Mouse (Mus musculus) cerebellum, postnatal 10 days (tissue): Measurements from ENCODE around the gene Iah1.

ENCODE experiments used
- DNase-seq, 2 experiments: peaks; one replicate each; pipeline ENCODE4 v3.0.0; 2021; ENCODE audit warnings: mixed read lengths in 2 of 2

The Iah1 gene

DNA sequence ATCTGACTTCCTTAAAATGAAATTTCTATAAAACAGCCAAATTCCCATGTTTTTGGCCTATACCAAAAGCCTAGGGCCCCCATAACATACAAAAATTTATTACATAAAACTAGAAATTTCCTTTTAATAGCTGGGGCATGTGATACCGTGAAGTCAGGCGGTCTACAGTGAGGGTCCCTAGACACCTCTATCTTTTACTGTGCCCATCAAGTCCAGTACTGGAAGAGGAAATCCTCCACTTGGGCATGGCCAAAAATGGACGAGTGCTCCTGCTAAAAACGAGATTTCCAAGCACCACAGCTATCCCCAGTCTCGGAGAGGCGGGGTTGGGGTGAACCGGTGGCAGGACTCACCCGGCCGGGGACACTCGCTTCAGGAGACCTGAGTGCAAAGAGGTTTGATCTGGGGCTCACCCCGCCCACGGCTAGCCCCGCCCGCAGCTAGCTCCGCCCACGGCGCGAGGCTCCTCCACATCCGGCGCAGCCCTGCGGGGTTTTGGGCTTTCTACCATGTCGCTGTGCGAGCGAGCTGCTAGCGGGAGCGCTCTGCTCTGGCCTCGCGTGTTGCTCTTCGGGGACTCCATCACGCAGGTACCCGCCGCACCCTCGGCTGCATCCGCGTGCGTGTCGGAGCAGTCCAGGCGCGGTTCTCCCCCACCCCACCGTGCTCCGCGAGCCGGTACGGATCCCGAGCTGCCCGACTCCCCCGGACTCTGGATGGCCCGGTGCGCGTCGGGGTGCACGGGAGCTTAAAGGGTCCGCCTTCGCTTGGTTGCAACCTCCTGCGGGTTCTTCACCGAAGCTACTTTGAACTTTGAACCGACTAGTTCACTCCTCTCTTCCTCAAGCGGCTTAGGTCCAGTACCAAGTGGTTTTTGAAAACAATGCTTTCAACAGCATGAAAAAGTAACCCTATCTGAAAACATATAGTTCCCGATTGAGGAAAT is at the start of gene Iah1:
Gene Iah1, plus strand, starts transcription at position 467 of the 946 bp plus-strand sequence.
- peak; percentile 87 to 93 for DNase-seq

DNA sequence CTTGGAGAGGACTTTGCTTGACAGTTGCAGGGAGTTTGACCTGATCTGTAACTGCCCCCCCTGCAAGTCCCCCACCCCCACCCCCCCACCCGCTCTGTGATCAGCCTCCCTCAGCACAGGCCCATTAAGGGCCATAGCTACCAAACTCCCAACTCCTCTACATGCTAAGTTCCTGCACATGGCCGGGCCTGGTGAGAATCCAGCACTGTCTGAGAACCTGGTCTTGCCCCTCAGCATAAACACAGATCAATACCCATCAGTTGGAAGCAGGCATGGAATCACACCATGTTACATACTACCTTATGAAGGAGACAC is 49.4 kb upstream of the Iah1 start:
- DNase-seq: no peak

DNA sequence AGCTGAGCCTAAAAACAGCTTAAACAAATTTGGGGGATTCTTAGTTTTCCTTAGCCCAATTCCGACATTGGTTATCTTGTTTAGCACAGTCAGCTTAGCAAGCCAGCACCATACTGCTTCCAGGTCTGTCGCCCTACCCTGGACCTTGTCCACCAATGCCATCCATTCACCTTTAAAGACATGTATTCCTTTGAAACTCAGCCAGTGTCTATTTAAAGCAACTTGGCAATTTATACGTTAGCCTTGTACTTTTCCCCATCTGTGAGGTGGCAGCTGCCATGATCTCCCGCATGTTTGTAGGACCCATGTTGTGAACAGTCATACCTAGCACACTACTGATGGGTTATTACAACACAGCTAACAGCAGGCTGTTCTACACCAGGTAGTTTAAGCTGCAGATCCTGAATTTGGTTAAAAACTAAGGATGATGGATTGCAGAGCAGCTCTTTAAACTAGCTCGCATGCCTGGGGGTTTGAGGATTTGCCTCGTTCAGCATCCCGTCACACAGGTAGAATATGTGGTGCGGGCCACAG is 48.0 kb upstream of the Iah1 start:
- DNase-seq: peak; percentile 34 to 38

DNA sequence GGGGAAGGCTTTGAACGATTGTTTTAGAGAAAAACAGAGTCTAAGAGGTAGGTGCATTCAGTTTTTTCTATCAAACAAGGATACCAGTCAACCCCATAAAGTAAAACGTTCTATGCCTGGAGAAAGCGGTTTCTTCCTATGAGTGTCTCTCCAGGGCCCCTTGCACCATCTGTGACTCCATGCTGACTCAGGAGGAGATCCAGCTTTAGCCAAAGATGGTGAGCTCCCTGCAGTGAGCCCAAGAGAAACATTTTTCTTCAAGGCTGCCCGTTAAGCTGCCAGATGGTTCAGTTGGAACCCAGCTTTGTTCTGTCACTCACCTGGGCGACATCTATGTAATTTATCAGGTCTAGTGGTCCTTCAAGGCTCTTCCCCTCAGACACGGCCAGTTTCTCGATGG is 41.7 kb upstream of the Iah1 start:
- DNase-seq: peak; percentile 62 to 78

DNA sequence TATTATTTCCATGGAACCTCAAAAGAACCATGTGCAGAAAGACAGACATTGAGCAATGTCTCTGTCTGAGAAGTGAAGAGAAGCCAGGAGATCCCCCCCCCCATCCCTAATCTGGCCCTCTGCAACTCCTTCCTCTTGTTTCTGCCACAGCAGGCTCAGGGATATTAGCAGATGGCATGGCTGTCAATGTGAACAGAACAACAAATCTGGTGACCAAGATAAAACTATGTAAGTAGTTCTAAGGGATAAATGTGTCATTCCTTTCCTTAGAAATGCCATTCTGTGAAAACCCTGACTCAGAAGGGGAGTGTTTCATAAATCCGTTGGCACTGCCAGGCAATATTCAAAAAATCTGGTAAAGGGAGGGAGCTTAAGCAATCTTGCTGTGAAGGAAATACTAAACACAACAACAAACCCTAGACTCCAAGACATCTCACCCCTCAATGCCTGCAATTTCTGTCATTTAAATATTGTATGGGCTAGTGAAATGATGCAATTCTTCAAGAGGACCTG is 38.8 kb upstream of the Iah1 start:
- no peak for DNase-seq

DNA sequence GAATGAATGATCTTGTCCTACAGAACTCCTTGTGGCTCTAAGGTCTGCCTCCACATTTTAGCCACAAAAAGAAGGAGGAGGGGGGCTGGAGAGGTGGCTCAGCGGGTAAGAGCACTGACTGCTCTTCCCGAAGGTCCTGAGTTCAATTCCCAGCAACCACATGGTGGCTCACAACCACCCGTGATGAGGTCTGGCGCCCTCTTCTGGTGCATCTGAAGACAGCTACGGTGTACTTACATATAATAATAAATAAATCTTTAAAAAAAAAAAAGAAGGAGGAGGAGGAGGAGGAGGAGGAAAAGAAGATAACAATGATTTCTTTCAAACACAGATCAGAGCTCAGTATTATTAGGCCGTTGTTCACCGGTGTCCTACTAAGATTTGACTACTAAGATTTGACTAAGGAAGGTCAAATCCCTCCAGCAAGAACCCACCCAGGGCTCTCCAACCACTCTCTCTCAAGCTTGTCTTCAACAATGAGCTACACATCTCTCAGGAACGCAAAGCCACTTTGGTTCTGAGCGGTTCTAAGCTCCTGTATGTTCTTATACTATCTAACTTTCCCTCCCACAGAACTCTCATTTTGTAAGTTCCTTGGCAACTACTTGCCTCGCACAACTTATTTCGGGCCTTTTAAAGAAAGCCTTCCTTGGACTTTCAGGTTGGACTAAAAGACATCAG is 31.3 kb upstream of the Iah1 start, which contains the start of gene Cpsf3:
Gene Cpsf3, plus strand, starts transcription at position 631 of the 681 bp plus-strand sequence.
- no peak for DNase-seq

DNA sequence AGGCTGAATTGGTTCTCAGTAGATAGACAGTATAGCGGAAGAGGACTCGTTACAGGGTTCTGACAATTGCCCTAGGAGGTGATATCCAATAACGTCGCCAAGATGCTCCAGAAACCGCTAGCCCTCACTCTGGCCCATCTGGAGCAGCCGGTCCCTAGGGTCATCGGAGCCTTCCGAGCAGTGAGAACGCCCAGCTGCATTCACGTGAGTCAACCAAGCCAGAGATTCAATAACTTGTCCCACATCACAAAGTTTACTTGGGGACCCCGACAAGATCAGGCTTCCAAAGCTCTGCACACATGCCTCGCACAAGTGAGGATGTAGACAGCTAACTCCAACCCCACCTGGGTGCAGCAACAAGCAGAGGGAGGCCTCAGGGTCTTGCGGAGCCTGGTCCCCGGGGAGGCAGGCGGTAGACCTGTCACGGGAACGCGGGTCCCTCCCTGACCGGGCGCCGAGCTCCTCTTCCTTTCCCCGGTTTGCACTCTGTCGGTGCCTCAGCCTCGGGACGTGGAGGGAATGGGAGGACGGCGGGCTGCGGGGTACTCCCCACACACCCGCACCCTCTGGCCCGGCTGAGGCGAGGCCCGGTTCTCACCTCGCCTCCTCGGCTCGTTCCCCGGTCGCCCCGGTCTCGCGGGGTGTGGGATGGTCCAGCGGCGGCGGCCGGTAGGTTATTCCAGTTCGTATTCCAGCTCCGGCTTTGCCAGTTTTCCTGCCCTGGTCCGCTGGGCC is 30.5 kb upstream of the Iah1 start:
- peak in 1 of 2 experiments; percentile 55 for DNase-seq

DNA sequence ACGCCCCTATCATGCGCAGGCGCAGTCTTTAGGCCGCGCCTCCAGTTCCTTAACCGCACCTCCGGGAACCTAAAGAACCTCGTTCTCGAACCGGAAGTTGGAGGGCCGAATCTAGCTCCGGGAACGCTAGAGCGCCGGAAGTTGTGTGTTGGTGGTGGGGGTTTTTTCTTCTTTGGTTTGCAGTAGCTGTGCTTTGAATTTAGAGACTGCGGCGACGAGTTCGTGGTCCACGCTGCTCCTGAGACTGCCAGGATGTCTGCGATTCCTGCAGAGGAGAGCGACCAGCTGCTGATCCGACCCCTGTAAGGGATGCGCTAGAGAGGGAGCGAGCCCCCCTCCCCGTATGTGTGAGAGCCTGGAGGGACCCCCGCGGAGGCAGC is 30.0 kb upstream of the Iah1 start, which contains the start of gene Itgb1bp1:
Gene Itgb1bp1, minus strand, starts transcription at position 42 of the 380 bp plus-strand sequence.
- DNase-seq: peak; percentile 99 to 100

DNA sequence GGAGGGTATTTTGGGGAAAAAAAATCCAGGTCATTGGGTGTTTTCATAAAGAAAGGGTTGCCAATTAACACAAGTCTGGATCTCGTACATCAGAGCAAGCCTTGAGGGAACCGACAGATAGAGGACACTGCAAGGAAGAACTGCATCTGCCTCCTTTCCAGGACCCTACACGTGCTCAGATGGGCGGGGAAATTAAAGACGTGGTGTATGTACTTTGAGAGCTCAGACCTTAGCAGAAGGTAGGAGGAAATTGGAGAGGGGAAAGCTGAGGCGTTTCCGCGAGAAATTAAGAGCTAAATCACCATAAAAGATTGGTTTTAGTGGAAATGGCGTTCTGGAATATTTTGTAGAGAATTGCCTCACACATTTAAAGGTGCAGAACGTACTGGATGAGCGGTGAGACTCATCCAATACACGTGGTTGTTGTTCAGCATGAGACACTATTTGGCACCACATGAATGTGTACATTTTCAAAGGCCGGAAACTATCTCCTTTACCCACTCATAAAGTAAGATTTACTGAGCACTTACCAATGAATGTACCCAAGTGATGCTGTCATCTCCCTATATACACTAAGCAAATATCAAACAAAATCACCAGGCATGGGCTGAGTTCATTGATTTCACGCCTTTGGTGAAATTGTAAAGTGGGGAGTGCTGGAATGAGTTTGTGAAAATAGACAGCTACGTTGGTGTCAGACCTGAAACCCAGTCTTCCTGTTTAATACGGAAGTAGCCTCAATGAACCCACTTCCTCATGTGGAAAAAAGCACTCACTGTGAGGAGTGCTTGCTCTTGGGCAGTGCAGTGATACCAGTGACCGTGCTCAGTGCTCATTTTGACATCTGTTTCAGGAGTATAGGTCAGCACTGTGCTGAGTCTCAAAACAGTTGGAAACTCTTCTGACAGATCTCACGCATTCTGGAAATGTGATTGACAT is 29.2 kb upstream of the Iah1 start:
- DNase-seq: peak in 1 of 2 experiments; percentile 28

DNA sequence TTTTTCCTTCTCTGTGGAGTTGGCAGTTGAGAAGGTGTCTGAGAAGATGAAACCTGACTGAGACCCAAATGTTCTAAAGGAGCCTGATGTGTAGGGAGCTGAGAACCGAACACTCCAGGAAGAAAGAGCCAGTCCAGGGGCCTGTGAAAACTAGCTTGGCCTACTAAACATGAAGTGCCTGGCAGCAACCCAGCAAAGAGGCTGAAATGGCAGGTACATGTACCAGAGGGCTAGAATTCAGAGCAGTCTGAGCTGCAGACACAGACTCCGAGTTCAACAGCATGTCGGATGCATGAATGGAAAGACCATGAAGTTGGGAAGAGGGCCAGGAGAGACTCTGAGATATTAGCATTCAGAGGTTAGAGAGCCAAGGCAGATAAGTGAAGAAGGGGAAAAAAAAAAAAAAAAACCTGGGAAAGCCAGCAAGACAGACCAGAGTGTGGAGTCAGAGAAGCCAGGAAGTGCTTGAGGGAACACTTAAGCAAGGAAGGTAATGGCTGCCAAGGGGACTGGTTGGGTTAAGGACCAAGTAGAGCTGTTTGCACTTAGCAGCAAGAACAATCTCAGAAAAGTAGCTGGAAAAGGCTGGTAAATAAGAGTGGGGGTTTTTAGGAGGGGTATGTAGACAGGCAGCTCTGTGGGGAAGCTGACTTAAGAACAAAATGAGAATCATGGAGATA is 27.3 kb upstream of the Iah1 start:
- DNase-seq: no peak

DNA sequence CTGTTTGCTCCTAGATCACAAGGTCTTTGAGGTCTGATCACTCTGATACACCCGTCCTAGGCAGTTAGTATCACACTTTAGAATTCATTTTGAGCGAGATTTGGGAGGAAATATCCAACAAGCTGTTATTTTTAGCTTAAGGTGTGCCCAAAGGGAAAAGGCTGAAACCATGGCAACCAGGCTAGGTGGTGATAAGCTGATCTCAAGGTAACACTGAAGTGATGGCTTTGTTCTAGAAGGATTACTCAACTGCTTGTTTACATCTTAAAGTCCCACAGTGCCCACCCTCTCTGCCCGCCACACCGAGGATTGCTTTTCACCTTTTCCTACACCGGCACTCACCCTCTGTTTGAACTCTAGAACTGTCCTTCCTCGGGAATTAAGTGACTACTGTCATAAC is 26.5 kb upstream of the Iah1 start:
- no peak for DNase-seq

DNA sequence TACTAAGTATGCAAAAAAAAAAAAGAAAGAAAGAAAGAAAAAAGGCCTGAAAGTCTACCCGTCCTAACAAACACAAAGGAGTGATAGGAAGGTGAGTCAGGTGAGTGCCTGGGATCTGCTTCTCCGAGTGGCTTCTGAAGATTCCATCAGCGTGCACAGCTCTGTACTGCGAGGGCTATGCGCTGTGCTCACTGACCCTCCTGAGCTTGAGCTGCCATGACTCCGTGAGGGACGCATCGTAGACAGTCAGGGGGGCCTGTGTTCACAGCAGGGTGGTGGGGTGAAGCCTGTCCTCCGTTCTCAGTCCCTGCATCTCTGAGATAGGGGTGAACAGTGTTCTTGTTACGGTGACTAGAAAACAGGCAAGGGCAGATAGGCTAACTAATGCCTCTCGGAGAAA is 17.3 kb upstream of the Iah1 start:
- DNase-seq: no peak

DNA sequence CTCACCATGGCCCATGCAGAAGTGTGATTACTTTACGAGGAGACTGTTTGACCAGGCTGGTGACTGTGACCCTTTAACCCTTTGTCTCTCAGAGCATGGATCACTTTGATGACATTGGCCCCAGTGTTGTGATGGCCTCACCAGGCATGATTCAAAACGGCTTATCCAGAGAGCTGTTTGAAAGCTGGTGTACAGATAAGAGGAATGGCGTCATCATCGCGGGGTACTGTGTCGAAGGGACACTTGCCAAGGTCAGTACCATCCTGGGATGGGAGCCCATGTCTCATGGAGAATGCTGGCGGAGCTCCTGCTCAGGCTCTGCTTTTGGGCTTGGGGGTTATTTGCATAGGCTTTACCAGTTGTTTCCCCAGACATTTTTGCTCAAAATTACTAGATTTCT is 14.9 kb upstream of the Iah1 start:
- DNase-seq: no peak

DNA sequence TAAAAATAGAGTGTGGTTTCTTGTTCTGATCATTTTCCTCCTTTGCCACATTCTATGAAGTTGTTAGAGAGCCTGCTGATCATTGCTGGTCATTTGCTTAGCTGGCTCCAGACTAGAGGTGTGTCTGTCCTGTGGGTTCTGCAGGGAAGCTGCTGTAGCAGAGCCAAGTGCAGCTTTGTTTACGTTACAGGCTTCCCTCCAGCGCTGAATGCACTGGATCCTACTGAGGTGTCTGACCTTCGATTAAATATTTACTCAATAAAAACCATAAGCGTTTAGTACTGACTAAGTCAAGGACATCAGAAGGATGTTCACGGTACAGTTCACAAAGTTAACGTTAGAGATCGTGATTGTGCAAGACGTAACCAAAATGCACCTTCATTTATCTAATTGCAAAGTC is 14.3 kb upstream of the Iah1 start:
- DNase-seq: no peak

DNA sequence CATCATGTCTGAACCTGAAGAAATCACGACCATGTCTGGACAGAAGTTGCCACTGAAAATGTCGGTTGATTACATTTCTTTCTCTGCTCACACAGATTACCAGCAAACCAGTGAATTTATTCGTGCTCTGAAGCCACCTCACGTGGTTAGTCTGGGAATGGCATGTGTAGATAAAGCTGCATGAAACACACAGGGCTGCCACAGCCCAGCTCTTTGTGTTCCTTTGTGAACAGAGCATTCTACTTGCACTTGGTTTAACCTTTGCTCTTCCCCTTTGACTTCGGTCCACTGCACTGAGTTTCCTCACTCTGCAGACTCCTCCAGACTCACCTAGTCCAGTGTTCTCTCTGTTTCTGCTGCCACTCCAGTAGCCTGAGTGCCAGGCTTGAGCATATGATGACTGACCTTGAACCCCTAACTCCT is 13.8 kb upstream of the Iah1 start:
- DNase-seq: no peak

DNA sequence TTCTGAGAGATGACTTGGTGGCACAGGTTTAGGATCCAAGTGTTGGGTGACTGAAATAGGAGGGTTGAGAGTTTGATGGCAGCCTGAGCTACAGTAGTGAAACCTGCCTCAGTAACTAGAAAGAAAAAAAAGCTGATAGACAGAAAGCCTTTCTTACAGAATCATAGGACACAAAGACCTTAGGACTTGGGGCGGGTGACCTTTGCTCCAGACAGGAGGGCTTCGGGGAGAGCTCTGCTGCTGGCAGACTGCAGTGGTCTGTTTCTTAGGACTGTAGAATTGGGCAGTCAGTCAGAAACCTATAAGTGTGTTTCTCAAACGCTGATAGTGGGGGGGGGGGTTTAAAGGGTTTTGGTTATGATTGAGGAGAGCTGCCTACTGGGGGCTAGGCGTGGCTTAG is 10.4 kb upstream of the Iah1 start:
- DNase-seq: no peak

DNA sequence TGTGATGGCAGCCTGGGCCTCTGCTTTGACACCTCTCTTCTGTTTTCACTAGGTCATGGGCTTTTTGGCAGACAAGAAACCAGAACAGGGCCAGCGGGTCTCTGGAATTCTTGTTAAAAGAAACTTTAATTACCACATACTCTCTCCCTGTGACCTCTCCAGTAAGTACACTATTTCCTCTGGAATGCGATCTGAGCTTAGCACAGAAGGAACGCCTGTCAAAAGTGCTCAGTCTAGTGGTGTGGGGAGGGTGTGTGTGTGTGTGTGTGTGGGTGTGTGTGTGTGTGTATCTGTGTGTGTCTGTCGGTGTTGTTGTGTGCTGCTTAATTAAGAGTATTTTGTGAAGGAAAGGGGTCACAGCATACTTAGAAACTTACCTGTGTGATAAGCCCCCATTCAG is 9.5 kb upstream of the Iah1 start:
- no peak for DNase-seq

DNA sequence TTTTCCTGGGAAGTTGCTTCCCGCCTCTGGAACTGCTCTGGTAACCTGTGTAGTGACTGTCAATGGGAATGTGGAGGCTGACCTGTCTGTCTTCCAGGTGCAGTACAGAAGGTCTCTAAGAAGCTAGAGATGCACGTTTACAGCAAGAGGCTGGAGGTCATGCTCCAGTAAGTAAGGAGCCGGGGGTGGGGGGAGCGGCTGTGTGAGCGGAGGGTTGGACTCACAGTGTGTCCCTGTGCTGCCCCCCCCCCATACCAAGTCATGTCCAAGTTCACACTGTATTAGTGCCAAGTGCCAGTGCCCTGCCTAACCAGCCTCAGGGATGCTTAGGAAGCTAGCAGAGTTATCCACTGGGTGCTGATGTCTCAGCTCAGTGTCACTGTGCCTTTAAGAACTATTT is 4.0 kb upstream of the Iah1 start:
- DNase-seq: no peak

DNA sequence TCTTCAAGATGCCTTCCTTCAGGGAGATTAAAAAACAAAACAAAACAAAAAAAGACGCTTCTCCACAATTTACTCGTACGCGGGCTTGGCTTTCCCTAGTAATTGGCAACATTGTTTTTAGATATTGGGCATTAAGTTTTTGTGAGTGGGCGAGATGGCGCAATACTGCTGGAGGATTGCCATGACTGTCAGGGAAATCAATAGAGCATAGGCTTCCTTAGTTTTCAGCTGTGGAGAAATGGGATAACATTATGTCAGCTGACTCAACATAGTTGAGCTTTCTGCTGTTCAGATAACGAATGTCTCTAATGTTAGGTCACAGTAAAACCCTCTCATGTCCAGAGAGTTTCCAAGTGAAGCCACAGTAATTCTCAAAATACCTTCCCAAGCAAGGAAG is 678 bp downstream of the Iah1 start:
- DNase-seq: peak in 1 of 2 experiments; percentile 52

DNA sequence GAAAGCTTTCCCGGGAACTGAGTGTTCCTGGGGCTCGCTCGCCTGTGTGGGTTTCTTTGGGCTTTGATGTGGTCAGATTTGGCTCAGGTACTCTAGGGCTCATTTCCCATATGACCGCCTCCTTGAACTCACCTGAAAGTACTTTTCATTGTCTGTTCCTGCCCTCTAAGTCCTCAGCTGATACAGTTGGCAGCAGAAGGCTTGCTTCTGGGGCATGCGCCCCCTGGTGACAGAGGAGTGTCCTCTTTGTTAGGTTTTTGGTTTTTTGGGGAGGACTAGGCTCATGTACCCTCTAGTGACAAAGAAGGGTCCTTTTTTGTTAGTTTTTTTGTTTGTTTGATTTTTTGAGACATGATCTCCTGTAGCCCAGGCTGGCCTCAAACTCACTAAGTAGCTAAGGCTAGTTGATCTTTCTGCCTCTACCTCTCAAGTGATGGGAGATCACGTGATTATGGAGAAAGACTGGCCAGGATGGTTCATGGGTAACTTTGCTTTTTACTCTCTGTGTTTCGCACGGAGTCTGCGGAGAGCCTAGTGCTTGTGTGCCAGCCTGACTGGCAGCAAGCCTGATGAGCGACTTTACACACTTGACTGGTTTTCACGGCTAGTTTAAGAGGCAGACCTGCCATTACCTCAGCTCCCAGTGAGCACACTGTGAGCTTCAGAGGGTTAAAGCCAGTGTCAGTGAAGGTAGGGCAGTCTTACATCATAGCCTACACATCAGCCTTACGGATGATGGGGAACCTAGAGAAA is 2.1 kb downstream of the Iah1 start:
- peak; percentile 83 to 87 for DNase-seq
